Mouse (Mus musculus) large intestine, adult 2 months (tissue): ENCODE results near the gene Nwd1. TPM values are rescaled to one million over a fixed set of nuclear protein-coding genes. Genes with fewer than 3 reads are reported as not detected.
"Not testable (repeated sequence)": the region's sequence is repeated elsewhere in the genome, so short reads cannot be mapped to it uniquely, and the experiment has no call there.

ENCODE experiments used
- DNase-seq: peaks from one replicate; pipeline ENCODE4 v3.0.0-alpha.2; 2012; ENCODE audit warnings: low read depth, low spot score
- WGBS: fragments of 180-500 bp; shearing (Covaris S2); methylation state at CpG from one replicate; pipeline ENCODE4 v1.1.7; 2018; 5-methylcytosine and 5-hydroxymethylcytosine counted together
- polyA plus RNA-seq: library from polyadenylated mRNA; depleted of rRNA; stranded (reverse); fragments of >200 nt; gene quantifications from 2 replicates; pipeline ENCODE4 v1.2.3, GENCODE M21; 2012; rRNA removed

Nwd1 gene
- polyA plus RNA-seq, result 0.03 and 0.05 TPM in 2 replicates

GRCm38 (mm10) chr8:72646060-72646767, at the start of gene Nwd1:
Gene Nwd1 (plus strand): TSS chr8:72646711.
- no peak for DNase-seq
- 19% methylated on average over 11 of the region's 11 CpGs for WGBS

GRCm38 (mm10) chr8:72642885-72643284, 3.6 kb upstream of the Nwd1 start:
- DNase-seq, result no peak
- whole genome bisulfite sequencing, result 96% methylated on average over 1 of the region's 1 CpGs

- WGBS, result 68% methylated on average over 4 of the region's 4 CpGs
- no peak for DNase-seq
These were observed 1.9 kb upstream of the Nwd1 start for GRCm38 (mm10) chr8:72644601-72645000.

- 65% methylated on average over 5 of the region's 5 CpGs for WGBS
These were observed 245 bp downstream of the Nwd1 start for GRCm38 (mm10) chr8:72646768-72647143.

GRCm38 (mm10) chr8:72650697-72651096, 4.2 kb downstream of the Nwd1 start:
- WGBS, result 98% methylated on average over 2 of the region's 2 CpGs
- no peak for DNase-seq

More at GRCm38 (mm10) chr8:72646768-72647143, 245 bp downstream of the Nwd1 start:
- no peak for DNase-seq

GRCm38 (mm10) chr8:72654565-72655521, 8.3 kb downstream of the Nwd1 start:
- 19% methylated on average over 13 of the region's 13 CpGs for WGBS

GRCm38 (mm10) chr8:72655522-72655912, 9.0 kb downstream of the Nwd1 start:
- no peak for DNase-seq
- WGBS, result 73% methylated on average over 3 of the region's 3 CpGs

More at GRCm38 (mm10) chr8:72654565-72655521, 8.3 kb downstream of the Nwd1 start:
- DNase-seq, result no peak

- 92% methylated on average over 2 of the region's 2 CpGs for WGBS
- DNase-seq, result no peak
These were observed 13.5 kb downstream of the Nwd1 start for GRCm38 (mm10) chr8:72659967-72660366.

- 67% methylated on average over 3 of the region's 3 CpGs for WGBS
- no peak for DNase-seq
These were observed 17.7 kb downstream of the Nwd1 start for GRCm38 (mm10) chr8:72664107-72664652.

GRCm38 (mm10) chr8:72664757-72665156, 18.2 kb downstream of the Nwd1 start:
- no peak for DNase-seq
- 40% methylated on average over 5 of the region's 5 CpGs for WGBS

- 23% methylated on average over 5 of the region's 5 CpGs for WGBS
- no peak for DNase-seq
These were observed 18.9 kb downstream of the Nwd1 start for GRCm38 (mm10) chr8:72665405-72665804.

- DNase-seq, result no peak
These were observed 22.4 kb downstream of the Nwd1 start for GRCm38 (mm10) chr8:72668925-72669324.

- 76% methylated on average over 1 of the region's 1 CpGs for WGBS
- no peak for DNase-seq
These were observed 26.3 kb downstream of the Nwd1 start for GRCm38 (mm10) chr8:72672802-72673201.

- 93% methylated on average over 2 of the region's 2 CpGs for WGBS
These were observed 27.7 kb downstream of the Nwd1 start for GRCm38 (mm10) chr8:72674184-72674583.

GRCm38 (mm10) chr8:72676436-72676835, 29.9 kb downstream of the Nwd1 start:
- 61% methylated on average over 4 of the region's 4 CpGs for WGBS
- DNase-seq, result no peak

More at GRCm38 (mm10) chr8:72674184-72674583, 27.7 kb downstream of the Nwd1 start:
- no peak for DNase-seq

- DNase-seq, result not testable (repeated sequence)
- WGBS, result 42% methylated on average over 2 of the region's 2 CpGs
These were observed 30.3 kb downstream of the Nwd1 start for GRCm38 (mm10) chr8:72676844-72677243.

- WGBS, result 62% methylated on average over 5 of the region's 5 CpGs
- no peak for DNase-seq
These were observed 30.8 kb downstream of the Nwd1 start for GRCm38 (mm10) chr8:72677331-72677730.

GRCm38 (mm10) chr8:72680133-72680532, 33.6 kb downstream of the Nwd1 start:
- peak; percentile 22 for DNase-seq
- WGBS, result 8% methylated on average over 3 of the region's 3 CpGs

GRCm38 (mm10) chr8:72682051-72682687, 35.7 kb downstream of the Nwd1 start:
- DNase-seq, result no peak
- WGBS, result 74% methylated on average over 4 of the region's 4 CpGs

- WGBS, result 35% methylated on average over 2 of the region's 2 CpGs
- no peak for DNase-seq
These were observed 36.6 kb downstream of the Nwd1 start for GRCm38 (mm10) chr8:72683010-72683521.
